Mouse (Mus musculus) layer of hippocampus, postnatal 25 days (tissue): ENCODE results near the gene Dazl. TPM values are rescaled to one million over a fixed set of nuclear protein-coding genes. Genes with fewer than 3 reads are reported as not detected.
"Not testable (repeated sequence)": the region's sequence is repeated elsewhere in the genome, so short reads cannot be mapped to it uniquely, and the experiment has no call there.

Source experiments
- DNase-seq, 2 experiments: peaks; one replicate each; pipeline ENCODE4 v3.0.0; 2022; ENCODE audit warnings: mixed read lengths in 2 of 2, low spot score in 1 of 2; ENCODE audit errors: extremely low spot score in 1 of 2
- total RNA-seq, 2 experiments: library from RNA; stranded (reverse); gene quantifications; 2 replicates each; pipeline ENCODE4 v1.2.3; 2021

Dazl gene
- total RNA-seq, 2 experiments from 2014 or later = 2.7 to 3.5 TPM

DNA sequence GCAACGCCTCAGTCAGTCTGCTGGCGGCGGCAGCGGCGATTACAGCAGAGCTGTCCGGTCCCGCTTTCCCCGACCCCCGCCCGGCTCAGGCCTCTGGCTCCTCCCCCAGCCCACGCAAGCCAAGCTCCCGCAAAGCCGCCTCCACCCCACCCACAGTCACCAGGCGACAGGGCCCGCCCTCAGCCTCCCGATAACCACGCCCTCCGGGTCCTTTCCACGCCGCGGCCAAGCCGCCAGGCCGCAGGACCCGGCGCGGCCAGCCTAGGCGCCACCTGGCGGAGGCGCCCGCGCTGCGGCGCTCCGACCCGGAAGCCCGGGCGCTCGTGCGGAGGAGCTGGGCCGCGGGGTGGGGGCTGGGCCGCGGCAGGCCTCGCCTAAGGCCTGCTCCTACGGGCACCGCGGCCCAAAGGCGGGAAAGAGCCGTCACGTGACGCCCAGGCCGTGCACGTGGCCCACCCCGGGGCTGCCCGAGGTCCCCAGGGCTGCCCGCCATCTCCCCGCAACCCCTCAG lies 720 bp downstream of the Dazl start:
- peak; percentile 61 to 62 for DNase-seq

DNA sequence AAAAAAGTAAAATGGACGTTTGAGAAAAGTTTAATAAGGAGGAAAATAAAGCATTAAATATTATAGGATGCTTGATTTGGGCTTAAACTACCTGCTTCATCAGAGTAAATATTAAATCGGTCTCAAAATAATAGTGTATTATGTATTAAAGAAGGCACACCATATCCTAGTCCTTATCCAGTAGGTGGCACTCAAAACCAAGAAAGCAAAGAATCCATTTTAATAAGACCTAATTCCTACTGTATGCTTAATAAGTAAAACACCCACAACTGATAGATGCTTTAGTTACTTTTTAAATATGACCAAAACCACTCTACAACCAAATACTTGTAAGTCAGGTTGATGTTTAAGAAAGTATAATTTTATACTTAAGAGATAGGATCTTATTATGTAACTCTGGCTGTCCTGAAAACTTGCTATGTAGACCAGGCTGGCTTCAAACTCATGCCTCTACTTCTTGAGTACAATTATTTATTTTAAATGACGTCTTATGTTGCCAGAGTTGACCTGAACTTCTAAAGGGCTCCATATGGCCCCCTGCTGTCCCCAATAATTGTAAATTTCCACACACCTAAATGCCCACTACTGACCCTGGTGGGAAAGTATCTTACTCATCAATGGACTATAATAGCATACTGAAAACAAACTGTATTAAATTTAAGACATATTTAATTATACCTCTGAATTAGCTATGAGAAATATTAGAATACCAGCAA lies 1.8 kb downstream of the Dazl start:
- no peak for DNase-seq

DNA sequence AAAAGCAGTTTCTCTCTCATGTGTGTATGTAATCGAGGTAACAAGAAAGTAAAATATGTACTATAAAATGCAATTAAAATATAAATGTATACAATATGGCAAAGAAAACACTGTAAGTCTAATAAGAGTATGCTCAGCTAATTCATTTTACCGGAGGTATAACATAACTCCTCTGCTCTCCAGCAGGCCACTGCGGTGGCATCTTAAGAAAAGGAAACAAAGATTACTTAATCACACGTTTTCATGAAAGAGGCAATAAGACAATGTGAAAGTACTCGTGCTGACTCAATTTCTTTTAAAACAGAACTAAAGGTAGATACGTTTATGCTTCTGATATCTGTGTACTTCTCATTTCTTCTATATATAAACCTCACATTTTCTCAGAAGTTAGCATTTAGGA lies 8.6 kb downstream of the Dazl start:
- no peak for DNase-seq

DNA sequence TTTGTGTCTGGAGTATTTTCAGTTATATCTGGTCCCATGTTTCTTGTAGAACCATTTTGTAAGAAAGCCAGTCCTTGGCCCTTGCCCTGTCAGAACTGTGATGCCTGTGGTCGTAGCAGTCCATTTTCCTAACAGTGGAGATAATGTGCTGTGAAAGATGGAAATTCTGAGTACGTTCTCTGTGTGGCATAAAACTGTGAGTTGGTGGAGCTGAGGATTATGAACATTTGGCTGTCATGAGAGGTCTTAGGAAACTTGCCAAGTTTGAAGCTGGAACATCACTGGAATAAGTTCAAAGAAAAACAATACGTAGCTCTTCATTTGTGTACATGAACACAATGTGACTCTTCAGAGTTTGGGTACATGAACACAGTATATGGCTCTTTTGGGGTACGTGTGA lies 31.8 kb downstream of the Dazl start:
- not testable (repeated sequence) for DNase-seq

DNA sequence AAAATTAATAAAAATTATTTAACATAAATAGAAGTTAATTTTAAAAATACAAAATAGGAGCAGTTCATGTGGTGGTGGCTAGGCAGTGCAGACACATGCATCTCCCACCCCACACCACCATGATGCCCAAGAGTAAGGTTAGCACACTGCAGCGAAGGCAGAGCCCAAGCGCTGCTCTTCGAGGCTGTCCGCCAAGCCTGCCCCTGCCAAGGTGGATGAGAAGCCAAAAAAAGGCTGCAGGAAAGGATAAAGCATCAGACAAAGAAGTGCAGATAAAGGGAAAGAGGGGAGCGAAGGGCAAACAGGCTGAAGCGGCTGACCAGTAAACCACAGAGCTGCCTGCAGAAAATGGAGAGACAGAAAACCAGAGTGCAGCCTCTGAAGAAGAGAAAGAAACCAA lies 32.6 kb downstream of the Dazl start:
- DNase-seq = no peak

DNA sequence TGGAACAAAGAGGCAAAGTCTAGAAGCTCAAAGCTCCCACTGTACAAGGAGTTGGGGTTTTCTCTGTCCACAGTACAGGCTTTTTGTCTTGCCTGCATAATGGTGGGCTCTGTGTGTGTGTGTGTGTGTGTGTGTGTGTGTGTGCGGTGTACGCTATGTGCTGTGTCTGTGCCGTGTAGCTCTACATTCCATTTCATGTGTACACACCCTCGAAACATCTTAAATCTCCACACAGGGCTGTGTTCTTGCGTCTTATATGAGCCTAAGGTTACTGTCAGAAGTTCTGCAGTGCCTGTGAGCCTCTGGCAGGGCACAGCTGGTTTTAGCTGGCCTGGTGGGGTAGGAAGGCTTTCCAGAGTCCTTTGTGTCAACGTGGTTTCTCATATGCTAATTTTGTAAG lies 46.8 kb downstream of the Dazl start:
- DNase-seq = no peak

DNA sequence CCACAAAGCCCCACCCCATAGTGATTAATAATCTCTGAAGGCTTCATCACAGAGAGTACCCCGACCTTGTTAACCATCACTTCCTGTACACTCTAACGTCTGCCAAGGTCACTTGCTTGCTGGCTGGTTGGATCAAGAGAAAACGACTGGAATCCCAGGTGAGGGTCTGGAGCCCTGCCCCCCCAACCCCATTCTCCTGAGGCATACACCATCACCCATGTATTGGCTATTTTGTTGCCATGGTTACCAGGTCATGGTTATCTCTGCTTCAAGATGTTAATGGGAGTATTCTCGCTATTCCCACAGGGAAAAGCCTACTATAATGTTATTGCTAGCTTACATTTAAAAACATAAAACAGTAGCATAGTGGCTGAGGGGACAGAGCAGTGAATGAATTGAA lies 48.8 kb downstream of the Dazl start:
- no peak for DNase-seq

DNA sequence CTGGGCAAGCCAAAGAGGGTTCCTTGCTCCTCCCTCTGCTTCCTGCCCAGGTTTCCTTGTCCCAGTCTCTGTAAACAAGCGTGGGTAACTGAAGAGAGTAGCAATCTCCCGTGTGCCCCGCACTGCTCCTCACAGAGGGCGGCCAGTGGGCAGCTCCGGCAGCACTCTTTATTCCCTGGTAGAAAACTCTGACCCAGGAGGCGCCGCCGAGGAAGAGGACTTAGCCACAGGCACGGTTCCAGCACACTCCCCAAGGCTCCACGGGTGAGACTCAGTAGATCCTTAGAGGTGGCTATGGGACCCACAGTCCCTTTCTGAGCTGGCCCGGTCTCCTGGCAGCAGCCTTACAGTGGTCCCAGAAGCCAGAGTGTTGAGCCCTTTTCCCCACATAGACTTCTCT lies 50.1 kb downstream of the Dazl start:
- no peak for DNase-seq

DNA sequence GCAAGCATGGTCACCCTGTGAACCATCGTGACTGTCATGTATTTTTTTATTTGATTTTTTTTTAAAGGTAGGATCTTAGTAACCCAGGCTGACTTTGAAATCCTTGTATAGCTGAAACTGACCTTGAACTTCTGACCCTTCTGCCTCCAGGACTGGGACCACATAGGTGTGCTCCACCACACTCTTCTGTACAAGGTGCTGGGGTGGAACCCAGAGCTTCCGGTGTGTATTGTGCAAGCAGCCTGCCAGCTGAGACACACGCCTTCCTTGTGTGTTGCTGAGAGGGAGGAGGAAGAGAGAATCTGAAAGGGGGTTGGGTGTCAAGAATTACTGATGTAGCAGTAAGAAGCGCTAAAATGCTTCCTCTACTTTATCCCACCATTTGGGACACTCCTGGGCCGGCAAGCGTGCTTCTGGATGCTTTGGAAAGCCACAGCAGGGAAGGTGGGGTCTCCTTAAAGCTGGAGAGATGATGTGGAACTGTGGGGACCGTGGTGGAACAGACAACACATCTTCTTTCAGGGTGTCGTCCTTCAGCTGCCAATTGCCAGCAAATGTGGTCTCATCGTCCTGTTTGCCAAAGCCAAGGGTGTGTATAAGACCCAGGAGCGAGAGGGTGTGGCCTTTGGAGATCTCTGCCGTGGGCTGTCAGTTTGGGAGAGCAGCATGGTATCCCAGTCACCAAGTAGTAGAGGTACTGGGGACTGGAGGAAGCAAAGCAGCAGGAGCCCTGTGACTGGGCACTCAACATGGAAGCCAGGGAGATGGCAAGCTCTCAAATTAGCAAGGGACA lies 55.4 kb downstream of the Dazl start:
- no peak for DNase-seq

DNA sequence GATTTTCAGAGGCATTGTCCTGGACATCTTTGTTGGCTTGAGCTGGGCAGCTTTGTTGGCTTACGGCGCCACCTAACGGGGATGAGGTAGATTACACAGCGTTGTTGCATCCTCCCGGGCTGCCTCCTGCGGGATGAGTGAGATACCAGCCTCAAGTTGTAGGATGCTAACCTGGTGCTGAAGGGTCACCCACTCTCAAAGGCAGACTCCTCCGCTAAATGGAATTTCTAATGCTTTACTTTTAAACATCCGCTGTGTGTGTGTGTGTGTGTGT lies 56.1 kb downstream of the Dazl start:
- DNase-seq = peak; percentile 83 to 94

DNA sequence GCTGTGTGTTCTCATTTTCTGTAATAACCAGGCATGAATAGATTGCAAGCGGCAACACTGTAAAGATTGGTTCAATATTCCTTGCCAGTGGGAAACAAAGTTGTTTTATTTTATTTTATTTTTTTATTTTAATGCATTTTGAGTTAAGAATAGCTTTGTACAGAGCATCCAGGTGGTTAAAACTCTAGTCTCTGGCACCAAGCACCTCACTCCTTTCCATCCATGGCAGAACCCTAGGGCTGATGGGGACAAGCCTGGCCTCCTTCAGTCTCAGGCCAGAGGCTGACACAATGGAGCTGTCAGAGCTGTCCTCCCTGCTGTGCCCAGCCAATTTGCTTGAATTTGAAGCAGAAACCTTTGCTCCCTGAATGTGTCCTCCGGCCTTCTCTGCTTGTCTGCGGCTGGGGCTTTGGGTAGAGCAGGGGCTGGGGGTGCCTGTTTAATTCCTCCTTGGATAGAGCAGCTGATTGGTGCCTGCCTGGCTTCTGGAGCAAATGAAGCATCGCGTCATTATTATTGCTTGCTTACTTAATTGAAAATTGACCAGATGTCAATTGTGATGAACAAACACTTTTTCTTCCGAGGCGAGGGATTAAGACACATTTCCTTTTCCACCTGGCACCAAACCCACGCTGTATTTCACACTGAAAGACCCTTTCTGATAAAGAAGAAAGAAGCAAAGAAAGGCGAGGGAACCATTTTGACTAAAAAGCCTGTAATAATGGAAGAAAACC lies 56.6 kb downstream of the Dazl start:
- DNase-seq = peak in 1 of 2 experiments; percentile 11

DNA sequence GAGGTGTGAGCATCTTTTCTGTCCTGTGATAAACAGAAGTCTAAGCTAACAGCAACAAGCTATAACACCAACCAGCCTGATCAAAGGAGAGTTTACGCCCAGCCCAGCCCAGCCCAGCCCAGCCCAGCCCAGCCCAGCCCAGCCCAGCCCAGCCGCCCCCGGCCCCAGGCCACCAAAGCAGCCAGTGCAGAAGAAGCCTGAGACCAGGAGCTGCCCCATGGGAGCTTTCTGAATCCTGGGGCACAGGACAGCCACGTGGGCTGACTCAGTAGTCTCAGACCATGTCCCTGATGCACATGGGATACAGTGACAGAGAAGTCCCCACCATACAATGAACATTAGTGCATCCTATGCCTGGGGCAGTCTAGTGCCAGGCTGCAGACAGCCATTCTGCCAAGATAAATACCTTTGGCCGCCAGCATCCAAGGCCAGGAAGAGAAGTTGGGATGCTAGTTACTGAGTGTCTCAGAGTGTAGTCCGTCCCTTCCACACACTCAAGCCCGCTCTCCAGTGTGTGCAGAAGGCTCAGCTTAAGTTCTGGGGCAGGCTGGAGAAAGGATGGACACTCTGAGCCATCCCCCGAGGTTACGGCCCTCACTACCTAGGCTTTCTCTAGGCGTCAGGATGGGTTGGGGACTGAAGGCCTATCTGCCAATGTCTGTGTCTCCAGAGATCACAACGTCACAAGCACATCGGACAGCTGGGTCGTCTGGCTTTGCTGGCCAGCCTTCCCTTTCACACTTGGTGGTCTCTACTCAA lies 57.3 kb downstream of the Dazl start:
- no peak for DNase-seq

DNA sequence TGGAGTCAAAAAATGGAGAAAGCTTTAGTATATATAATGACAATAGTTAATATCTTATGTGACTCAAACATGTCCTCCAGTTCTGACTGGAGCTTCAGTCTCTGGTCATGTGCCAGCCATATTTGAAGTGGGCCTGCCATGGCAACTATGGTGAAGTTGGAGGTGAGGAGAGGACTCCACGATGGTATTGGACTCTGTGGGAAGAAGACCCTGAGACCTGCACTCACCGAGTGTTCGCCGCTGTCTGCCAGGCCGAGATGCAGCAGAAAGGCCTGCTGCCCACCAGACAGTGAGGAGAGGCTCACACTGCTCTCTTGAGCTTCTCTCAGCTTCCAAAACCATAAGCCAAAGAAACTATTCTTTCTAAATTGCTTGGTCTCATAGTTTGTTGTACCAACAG lies 59.5 kb downstream of the Dazl start:
- DNase-seq = no peak

DNA sequence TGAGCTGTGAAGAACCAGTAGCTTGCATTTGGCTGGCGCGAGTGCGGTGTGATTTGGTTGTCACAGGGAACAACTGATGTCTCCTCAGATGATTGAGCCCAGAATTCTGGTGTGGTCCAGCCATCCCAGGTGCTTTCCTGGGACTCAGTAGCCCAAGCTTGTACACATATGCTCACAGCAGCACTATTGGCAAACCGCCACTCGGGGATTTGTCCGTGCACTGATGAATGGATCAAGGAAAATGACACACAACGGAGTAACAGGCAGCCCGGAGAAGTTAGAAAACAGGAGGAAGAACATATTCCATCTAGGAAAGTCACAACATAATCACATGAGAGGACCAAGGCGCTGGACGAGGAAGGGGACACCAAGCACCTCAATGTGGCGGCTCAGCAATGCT lies 60.6 kb downstream of the Dazl start:
- no peak for DNase-seq

DNA sequence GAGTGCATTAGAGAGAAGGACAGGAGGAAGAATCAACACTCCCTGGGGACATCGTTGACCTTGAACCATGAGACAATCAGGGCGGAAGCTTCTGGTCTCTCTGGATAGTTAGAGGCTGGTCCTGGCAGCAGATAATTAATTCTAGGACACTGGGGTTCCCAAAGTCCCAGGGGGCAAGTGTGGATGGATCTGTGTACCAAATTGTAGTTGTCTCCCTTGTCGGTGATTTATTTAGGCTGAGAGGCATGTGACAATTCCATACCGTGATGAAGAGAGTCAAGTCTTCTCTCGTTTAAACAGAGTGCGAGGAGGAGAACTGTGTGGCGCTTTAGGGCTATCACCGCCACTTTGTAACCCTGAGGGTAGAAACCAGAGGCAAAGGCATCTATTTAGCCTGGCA lies 62.2 kb downstream of the Dazl start:
- no peak for DNase-seq

DNA sequence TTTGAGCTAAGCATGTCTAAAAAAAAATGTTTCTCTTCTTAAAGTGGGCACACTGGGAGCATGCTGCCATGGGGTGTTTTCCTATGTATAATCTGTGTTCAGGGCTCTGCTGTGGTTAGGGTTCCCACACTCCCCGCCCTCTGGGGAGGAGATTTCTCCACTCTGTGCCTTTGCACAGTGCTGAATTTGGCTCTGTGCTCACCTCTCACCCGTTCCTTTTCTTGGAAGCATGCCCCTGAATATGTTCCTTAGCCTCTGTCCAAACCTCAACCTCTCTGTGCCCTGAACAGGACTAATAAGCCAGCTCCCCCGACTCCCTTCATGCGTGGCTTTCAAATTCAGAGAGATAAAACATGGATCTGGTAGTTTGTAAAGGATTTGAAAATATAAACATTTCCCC lies 63.9 kb downstream of the Dazl start:
- DNase-seq = no peak

Other genes with a start within 250 kb of the Dazl start
- 10 to 100 TPM; 14.2 to 14.7 TPM for gene Rftn1, start 103.0 kb downstream of the Dazl start, total RNA-seq
- 10 to 100 TPM; 57.0 to 60.2 TPM for gene Plcl2, start 215.8 kb upstream of the Dazl start, total RNA-seq